Mouse (Mus musculus): Measurements from ENCODE around the gene Ascl5.

DNA sequence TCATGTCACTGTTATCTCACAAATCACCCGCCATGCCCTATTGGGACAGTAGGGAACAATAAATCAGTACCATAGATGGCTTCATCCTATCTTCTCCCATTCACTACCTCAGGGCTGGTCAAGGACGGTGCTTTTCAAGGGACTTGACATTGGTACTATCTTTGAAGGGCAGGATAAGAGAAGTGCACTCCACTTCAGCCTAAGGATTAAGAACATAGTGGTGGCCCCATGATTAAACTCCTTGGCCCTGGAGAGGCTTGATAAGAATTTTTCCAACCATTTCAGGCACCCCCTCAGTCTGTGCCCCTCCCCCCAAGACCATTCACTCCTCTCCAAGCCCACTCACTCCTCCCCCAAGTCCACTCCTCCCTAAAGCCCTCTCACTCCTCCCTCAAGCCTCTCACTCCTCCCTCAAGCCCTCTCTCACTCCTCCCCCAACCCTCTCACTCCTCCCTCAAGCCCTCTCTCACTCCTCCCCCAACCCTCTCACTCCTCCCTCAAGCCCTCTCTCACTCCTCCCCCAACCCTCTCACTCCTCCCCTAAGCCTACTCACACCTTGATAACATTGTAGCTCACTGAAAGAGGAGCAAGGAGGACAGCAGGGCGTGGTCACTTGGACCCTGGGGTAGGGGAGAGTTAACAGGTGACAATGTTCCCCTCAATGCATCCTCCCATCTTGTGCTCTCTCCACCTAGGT, 35.5 kb downstream of the Ascl5 start:
- TF ChIP-seq CTCF (IDR thresholded peaks at IDR 0.05; ENCODE audit: insufficient read depth, low read depth, low read length) (no peak), POLR2A (IDR thresholded peaks at IDR 0.05; ENCODE audit: insufficient read depth, low read depth, low read length) (no peak)

All from olfactory bulb, adult 2 months (tissue).